Mouse (Mus musculus): ENCODE results near the gene Lfng.

- TF ChIP-seq POLR2A (IDR thresholded peaks at IDR 0.05; ENCODE audit: extremely low read depth, insufficient read depth, low read length) (no peak), CTCF (IDR thresholded peaks at IDR 0.05; ENCODE audit: extremely low read depth, insufficient read depth, low read length) (no peak)
These were observed 17.8 kb downstream of the Lfng start for GRCm38 (mm10) chr5:140624961-140625360.

Data from cortical plate, adult 2 months (tissue).